Mouse (Mus musculus): ENCODE data around the gene Hdac10. TPM values are rescaled to one million over a fixed set of nuclear protein-coding genes. Genes with fewer than 3 reads are reported as not detected.

Gene Hdac10
- polyA plus RNA-seq, 1 experiment from 2014 or later, result 15.5 TPM

GRCm38 (mm10) chr15:89124312-89124711 is 4.2 kb downstream of the Hdac10 start:
- Histone ChIP-seq H3K4me2 (ENCODE audit: low read depth, low read length) (no peak overlapping the region), H3K36me3 (ENCODE audit: control insufficient read depth, insufficient read depth, low read length) (peaks cover 29% of the 10 kb centered on the region), H3K9me3 (ENCODE audit: control insufficient read depth, low read length) (no peaks in the 10 kb centered on the region), H3K27me3 (replicated peaks; ENCODE audit: control insufficient read depth, insufficient read depth, low read length) (no peaks in the 10 kb centered on the region), H3K4me3 (ENCODE audit: low read depth, low read length) (no peak overlapping the region), H3K4me1 (ENCODE audit: control insufficient read depth, insufficient read depth, low read length) (peaks cover 38% of the 10 kb centered on the region), H3K27ac (replicated peaks; ENCODE audit: low read depth, low read length) (no peak overlapping the region), H3K9ac (ENCODE audit: low read depth, low read length) (peak overlapping the region; percentile 89)
- WGBS, result 90% methylated on average over 3 of the region's 3 CpGs
- no peak for ATAC-seq (ENCODE audit: low read depth)
- no peak for DNase-seq (ENCODE audit: low spot score)

GRCm38 (mm10) chr15:89123595-89123994 is 4.9 kb downstream of the Hdac10 start:
- Histone ChIP-seq H3K27ac (replicated peaks; ENCODE audit: low read depth, low read length) (peak overlapping the region; percentile 90), H3K36me3 (ENCODE audit: control insufficient read depth, insufficient read depth, low read length) (peaks cover 29% of the 10 kb centered on the region), H3K4me1 (ENCODE audit: control insufficient read depth, insufficient read depth, low read length) (peaks cover 35% of the 10 kb centered on the region), H3K4me3 (ENCODE audit: low read depth, low read length) (peak overlapping the region; percentile 93), H3K9ac (ENCODE audit: low read depth, low read length) (peak overlapping the region; percentile 89), H3K27me3 (replicated peaks; ENCODE audit: control insufficient read depth, insufficient read depth, low read length) (no peaks in the 10 kb centered on the region), H3K9me3 (ENCODE audit: control insufficient read depth, low read length) (no peaks in the 10 kb centered on the region), H3K4me2 (ENCODE audit: low read depth, low read length) (peak overlapping the region; percentile 95)
- WGBS, result 31% methylated on average over 11 of the region's 11 CpGs
- peak; percentile 30 for DNase-seq (ENCODE audit: low spot score)
- no peak for ATAC-seq (ENCODE audit: low read depth)

GRCm38 (mm10) chr15:89122649-89123366 is 5.7 kb downstream of the Hdac10 start, which contains the start of gene Tubgcp6:
Tubgcp6 (minus strand) TSS chr15:89123112.
- H3K36me3 ChIP-seq (ENCODE audit: control insufficient read depth, insufficient read depth, low read length), result peaks cover 36% of the 10 kb centered on the region
- peak within 1 kb of the TSS; percentile 90 for H3K27ac ChIP-seq (replicated peaks; ENCODE audit: low read depth, low read length)
- peak; percentile 90 for ATAC-seq (ENCODE audit: low read depth)
- under 1% methylated on average over 47 of the region's 47 CpGs for WGBS
- H3K4me3 ChIP-seq (ENCODE audit: low read depth, low read length), result peak within 1 kb of the TSS; percentile 93
- H3K4me2 ChIP-seq (ENCODE audit: low read depth, low read length), result peak within 1 kb of the TSS; percentile 95
- no peaks in the 10 kb centered on the region for H3K9me3 ChIP-seq (ENCODE audit: control insufficient read depth, low read length)
- DNase-seq (ENCODE audit: low spot score), result peak; percentile 97
- H3K9ac ChIP-seq (ENCODE audit: low read depth, low read length), result peak within 1 kb of the TSS; percentile 89
- peaks cover 30% of the 10 kb centered on the region for H3K4me1 ChIP-seq (ENCODE audit: control insufficient read depth, insufficient read depth, low read length)
- H3K27me3 ChIP-seq (replicated peaks; ENCODE audit: control insufficient read depth, insufficient read depth, low read length), result no peaks in the 10 kb centered on the region

DNA sequence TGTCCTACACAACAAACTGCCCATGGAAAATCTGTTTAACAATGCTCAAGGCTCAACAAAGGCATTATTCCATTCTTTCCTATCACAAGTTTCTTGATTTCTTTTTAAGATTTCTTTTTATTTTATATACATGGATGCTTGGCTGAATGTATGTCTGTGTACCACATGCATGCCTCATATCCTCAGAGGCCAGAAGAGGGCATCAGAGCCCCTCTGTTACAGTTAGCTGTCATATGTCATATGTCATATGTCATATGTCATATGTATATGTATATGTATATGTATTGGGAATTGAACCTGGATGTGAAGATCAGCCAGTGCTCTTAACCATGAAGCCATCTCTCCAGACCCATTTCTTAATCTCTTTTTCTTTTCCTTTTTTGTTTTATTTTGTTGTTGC is 10.5 kb downstream of the Hdac10 start:
- Histone ChIP-seq H3K9ac (ENCODE audit: low read depth, low read length) (no peak overlapping the region), H3K36me3 (ENCODE audit: control insufficient read depth, insufficient read depth, low read length) (peaks cover 61% of the 10 kb centered on the region), H3K27ac (replicated peaks; ENCODE audit: low read depth, low read length) (no peak overlapping the region), H3K27me3 (replicated peaks; ENCODE audit: control insufficient read depth, insufficient read depth, low read length) (no peaks in the 10 kb centered on the region), H3K4me3 (ENCODE audit: low read depth, low read length) (no peak overlapping the region), H3K9me3 (ENCODE audit: control insufficient read depth, low read length) (0 out of 2 replicates have a peak, but pooled peaks cover 4% of the 10 kb centered on the region), H3K4me2 (ENCODE audit: low read depth, low read length) (no peak overlapping the region), H3K4me1 (ENCODE audit: control insufficient read depth, insufficient read depth, low read length) (peaks cover 19% of the 10 kb centered on the region)
- ATAC-seq (ENCODE audit: low read depth) (no peak), DNase-seq (ENCODE audit: low spot score) (no peak)

DNA sequence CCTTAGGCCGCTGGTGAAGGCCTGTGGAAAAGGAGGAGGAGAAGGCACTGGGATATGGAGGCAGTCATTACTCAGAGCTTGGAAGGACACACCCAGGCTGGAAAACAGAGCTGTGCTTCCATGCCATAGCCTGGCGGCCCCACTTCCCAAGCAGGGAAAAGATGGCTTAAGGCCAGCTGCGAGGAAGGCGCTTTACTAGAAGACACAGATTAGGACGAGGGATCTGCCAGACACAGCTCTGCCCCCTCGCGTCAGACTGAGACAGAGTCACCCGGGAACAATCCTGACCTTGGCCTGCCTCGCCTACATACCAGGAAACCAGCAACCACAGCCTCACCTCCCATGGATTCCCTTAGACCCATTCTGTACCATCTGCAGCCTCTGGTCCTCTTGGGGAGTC is 18.4 kb downstream of the Hdac10 start:
- no peaks in the 10 kb centered on the region for H3K4me1 ChIP-seq (ENCODE audit: control insufficient read depth, insufficient read depth, low read length)
- H3K4me3 ChIP-seq (ENCODE audit: low read depth, low read length), result no peak overlapping the region
- no peaks in the 10 kb centered on the region for H3K27me3 ChIP-seq (replicated peaks; ENCODE audit: control insufficient read depth, insufficient read depth, low read length)
- no peaks in the 10 kb centered on the region for H3K9me3 ChIP-seq (ENCODE audit: control insufficient read depth, low read length)
- no peak overlapping the region for H3K4me2 ChIP-seq (ENCODE audit: low read depth, low read length)
- no peak overlapping the region for H3K27ac ChIP-seq (replicated peaks; ENCODE audit: low read depth, low read length)
- 88% methylated on average over 9 of the region's 9 CpGs for WGBS
- ATAC-seq (ENCODE audit: low read depth), result no peak
- peaks cover 98% of the 10 kb centered on the region for H3K36me3 ChIP-seq (ENCODE audit: control insufficient read depth, insufficient read depth, low read length)
- DNase-seq (ENCODE audit: low spot score), result no peak
- H3K9ac ChIP-seq (ENCODE audit: low read depth, low read length), result no peak overlapping the region

- WGBS, result 100% methylated on average over 1 of the region's 1 CpGs
- Histone ChIP-seq H3K9ac (ENCODE audit: low read depth, low read length) (no peak overlapping the region), H3K27me3 (replicated peaks; ENCODE audit: control insufficient read depth, insufficient read depth, low read length) (no peaks in the 10 kb centered on the region), H3K27ac (replicated peaks; ENCODE audit: low read depth, low read length) (no peak overlapping the region), H3K4me2 (ENCODE audit: low read depth, low read length) (no peak overlapping the region), H3K4me3 (ENCODE audit: low read depth, low read length) (no peak overlapping the region), H3K9me3 (ENCODE audit: control insufficient read depth, low read length) (no peaks in the 10 kb centered on the region), H3K4me1 (ENCODE audit: control insufficient read depth, insufficient read depth, low read length) (no peaks in the 10 kb centered on the region), H3K36me3 (ENCODE audit: control insufficient read depth, insufficient read depth, low read length) (peaks cover 100% of the 10 kb centered on the region)
- DNase-seq (ENCODE audit: low spot score) (no peak), ATAC-seq (ENCODE audit: low read depth) (no peak)
Observed at GRCm38 (mm10) chr15:89106976-89107375, 21.5 kb downstream of the Hdac10 start.

DNA sequence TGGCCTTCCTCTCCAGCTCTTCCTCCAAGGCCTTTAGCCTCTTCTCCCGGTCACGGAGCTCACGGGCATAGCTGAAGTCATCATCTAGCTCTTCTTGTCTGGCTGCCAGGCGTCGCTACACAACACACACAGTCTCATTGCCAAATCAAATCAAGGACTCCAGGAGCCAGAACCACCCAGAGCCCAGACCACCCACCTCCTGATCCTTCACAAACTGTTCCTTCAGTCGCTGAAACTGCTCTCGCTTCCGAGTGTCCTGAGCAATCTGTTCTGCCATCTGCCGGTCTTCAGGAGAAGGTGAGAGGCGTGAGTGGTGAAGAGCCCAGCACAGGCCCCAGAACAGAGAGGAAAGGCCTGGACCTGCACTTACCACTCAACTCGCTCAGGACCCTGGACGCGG is 22.4 kb downstream of the Hdac10 start:
- Histone ChIP-seq H3K36me3 (ENCODE audit: control insufficient read depth, insufficient read depth, low read length) (peaks cover 100% of the 10 kb centered on the region), H3K4me3 (ENCODE audit: low read depth, low read length) (no peak overlapping the region), H3K4me2 (ENCODE audit: low read depth, low read length) (no peak overlapping the region), H3K9ac (ENCODE audit: low read depth, low read length) (no peak overlapping the region), H3K4me1 (ENCODE audit: control insufficient read depth, insufficient read depth, low read length) (no peaks in the 10 kb centered on the region), H3K9me3 (ENCODE audit: control insufficient read depth, low read length) (no peaks in the 10 kb centered on the region), H3K27me3 (replicated peaks; ENCODE audit: control insufficient read depth, insufficient read depth, low read length) (no peaks in the 10 kb centered on the region), H3K27ac (replicated peaks; ENCODE audit: low read depth, low read length) (no peak overlapping the region)
- ATAC-seq (ENCODE audit: low read depth), result no peak
- no peak for DNase-seq (ENCODE audit: low spot score)
- 86% methylated on average over 13 of the region's 13 CpGs for WGBS

DNA sequence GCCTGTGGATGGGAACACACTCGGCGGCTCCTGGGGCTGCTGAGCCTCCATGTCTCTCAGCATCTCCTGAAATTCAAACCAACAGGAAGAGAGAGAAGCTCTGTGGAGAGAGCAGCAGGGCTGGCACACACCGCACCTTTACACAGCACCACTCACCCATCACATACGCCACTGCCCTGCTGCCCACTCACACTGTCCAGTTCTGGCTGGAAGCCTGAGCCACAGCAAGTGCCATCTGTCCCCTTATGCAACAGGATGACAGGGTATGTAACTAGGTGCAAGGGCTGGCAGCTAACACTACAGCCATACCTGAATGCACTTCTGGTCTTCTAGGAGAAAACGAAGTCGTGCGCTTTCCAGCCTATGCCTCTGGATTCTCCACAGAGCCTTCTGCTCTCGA is 24.1 kb downstream of the Hdac10 start:
- no peak for DNase-seq (ENCODE audit: low spot score)
- Histone ChIP-seq H3K27me3 (replicated peaks; ENCODE audit: control insufficient read depth, insufficient read depth, low read length) (no peaks in the 10 kb centered on the region), H3K27ac (replicated peaks; ENCODE audit: low read depth, low read length) (no peak overlapping the region), H3K9me3 (ENCODE audit: control insufficient read depth, low read length) (no peaks in the 10 kb centered on the region), H3K9ac (ENCODE audit: low read depth, low read length) (no peak overlapping the region), H3K4me3 (ENCODE audit: low read depth, low read length) (no peak overlapping the region), H3K4me1 (ENCODE audit: control insufficient read depth, insufficient read depth, low read length) (no peaks in the 10 kb centered on the region), H3K36me3 (ENCODE audit: control insufficient read depth, insufficient read depth, low read length) (peaks cover 100% of the 10 kb centered on the region), H3K4me2 (ENCODE audit: low read depth, low read length) (no peak overlapping the region)
- ATAC-seq (ENCODE audit: low read depth), result no peak
- 86% methylated on average over 8 of the region's 8 CpGs for WGBS

- H3K36me3 ChIP-seq (ENCODE audit: control insufficient read depth, insufficient read depth, low read length), result peaks cover 100% of the 10 kb centered on the region
- DNase-seq (ENCODE audit: low spot score) (no peak), ATAC-seq (ENCODE audit: low read depth) (no peak)
- H3K4me3 ChIP-seq (ENCODE audit: low read depth, low read length), result no peak overlapping the region
- no peaks in the 10 kb centered on the region for H3K27me3 ChIP-seq (replicated peaks; ENCODE audit: control insufficient read depth, insufficient read depth, low read length)
- H3K9me3 ChIP-seq (ENCODE audit: control insufficient read depth, low read length), result no peaks in the 10 kb centered on the region
- H3K4me1 ChIP-seq (ENCODE audit: control insufficient read depth, insufficient read depth, low read length), result no peaks in the 10 kb centered on the region
- H3K9ac ChIP-seq (ENCODE audit: low read depth, low read length), result no peak overlapping the region
- H3K27ac ChIP-seq (replicated peaks; ENCODE audit: low read depth, low read length), result no peak overlapping the region
- H3K4me2 ChIP-seq (ENCODE audit: low read depth, low read length), result no peak overlapping the region
- 89% methylated on average over 10 of the region's 10 CpGs for WGBS
Observed at GRCm38 (mm10) chr15:89103921-89104320, 24.6 kb downstream of the Hdac10 start.

Measured in embryonic facial prominence, embryonic 14.5 days (tissue).